Comparison of ENCODE assay signal across 7 mouse cellular contexts in the genomic region with DNA sequence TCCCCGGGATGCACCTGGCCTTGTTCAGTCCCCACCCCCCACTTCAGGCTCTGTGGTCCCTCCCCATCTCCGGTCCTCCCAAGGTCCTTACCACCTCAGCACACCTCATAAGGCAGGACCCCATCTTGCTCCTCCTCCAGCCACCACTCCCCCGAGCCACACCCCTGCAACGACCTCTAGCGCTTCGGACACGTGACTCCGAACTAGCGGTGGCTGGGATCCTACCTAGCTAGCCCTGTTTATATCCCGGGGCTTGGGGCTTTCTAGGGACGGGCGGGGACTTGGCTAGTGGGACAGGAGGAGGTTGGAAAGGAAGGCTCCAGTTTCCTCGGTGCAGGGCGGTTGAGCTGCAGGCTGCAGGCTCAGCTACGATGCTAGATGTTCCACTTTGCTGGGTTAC. TPM values are rescaled to one million over a fixed set of nuclear protein-coding genes. Genes with fewer than 3 reads are reported as not detected.
DNase-seq lines count a peak whose midpoint lies in the region; ATAC-seq and TF ChIP-seq lines count a peak whose summit lies in the region.

No protein-coding gene starts in this region.

- TF ChIP-seq CTCF in E14TG2a.4 (conservative IDR thresholded peaks at IDR 0.05; ENCODE audit: low read length), result no peak
- no peak for TF ChIP-seq CTCF in olfactory bulb, adult 2 months (IDR thresholded peaks at IDR 0.05; ENCODE audit: insufficient read depth, low read depth, low read length)

- DNase-seq in NIH3T3 (ENCODE audit: low read depth), result peak; percentile 41
- no peak for DNase-seq in frontal cortex, postnatal 14 days (ENCODE audit: low spot score in 2 of 2)
- DNase-seq in thymus, adult 18-20 months, result no peak

- no peak for TF ChIP-seq POLR2A in olfactory bulb, adult 2 months (IDR thresholded peaks at IDR 0.05; ENCODE audit: insufficient read depth, low read depth, low read length)

- peaks cover 63% of the 10 kb centered on the region for H3K4me1 ChIP-seq in E14TG2a.4 (replicated peaks; ENCODE audit: low read depth, low read length)
- H3K4me1 ChIP-seq in forebrain, embryonic 15.5 days, result 0 out of 2 replicates have a peak, but pooled peaks cover 2% of the 10 kb centered on the region
- H3K4me1 ChIP-seq in limb, embryonic 15.5 days, result peaks cover 6% of the 10 kb centered on the region
- peaks cover 4% of the 10 kb centered on the region for H3K4me1 ChIP-seq in olfactory bulb, adult 2 months (ENCODE audit: control insufficient read depth, insufficient read depth, low read length)

- 5% methylated on average over 15 of the region's 15 CpGs for WGBS in forebrain, embryonic 15.5 days
- WGBS in limb, embryonic 15.5 days, result 4% methylated on average over 15 of the region's 15 CpGs
- 11% methylated on average over 15 of the region's 15 CpGs for WGBS in olfactory bulb, adult 2 months

- no peak overlapping the region for H3K27ac ChIP-seq in forebrain, embryonic 15.5 days (replicated peaks)
- no peak overlapping the region for H3K27ac ChIP-seq in limb, embryonic 15.5 days
- H3K27ac ChIP-seq in olfactory bulb, adult 2 months (ENCODE audit: insufficient read depth, low read depth, low read length), result no peak overlapping the region

- H3K27me3 ChIP-seq in E14TG2a.4 (ENCODE audit: insufficient read depth, low read length), result no peaks in the 10 kb centered on the region
- H3K27me3 ChIP-seq in forebrain, embryonic 15.5 days, result peaks cover 11% of the 10 kb centered on the region; the same call in 1 of the 2 replicates
- 0 out of 2 replicates have a peak, but pooled peaks cover 3% of the 10 kb centered on the region for H3K27me3 ChIP-seq in limb, embryonic 15.5 days

- H3K36me3 ChIP-seq in E14TG2a.4 (ENCODE audit: insufficient read depth, low read length), result peaks cover 38% of the 10 kb centered on the region
- no peaks in the 10 kb centered on the region for H3K36me3 ChIP-seq in forebrain, embryonic 15.5 days
- H3K36me3 ChIP-seq in limb, embryonic 15.5 days, result peaks cover 13% of the 10 kb centered on the region

- no peak overlapping the region for H3K9ac ChIP-seq in forebrain, embryonic 15.5 days (replicated peaks)
- H3K9ac ChIP-seq in limb, embryonic 15.5 days, result no peak overlapping the region

- no peaks in the 10 kb centered on the region for H3K9me3 ChIP-seq in E14TG2a.4 (ENCODE audit: low read length)
- H3K9me3 ChIP-seq in forebrain, embryonic 15.5 days, result no peaks in the 10 kb centered on the region
- H3K9me3 ChIP-seq in limb, embryonic 15.5 days, result no peaks in the 10 kb centered on the region

- peak overlapping the region; percentile 62 for H3K4me3 ChIP-seq in E14TG2a.4 (replicated peaks; ENCODE audit: low read length)
- peak overlapping the region; percentile 20; the same call in 1 of the 2 replicates for H3K4me3 ChIP-seq in forebrain, embryonic 15.5 days
- H3K4me3 ChIP-seq in limb, embryonic 15.5 days, result no peak overlapping the region
- H3K4me3 ChIP-seq in olfactory bulb, adult 2 months (ENCODE audit: insufficient read depth, low read depth, low read length), result 0 out of 2 replicates have a peak overlapping the region, but pooled peaks have one; percentile 9

- ATAC-seq in forebrain, embryonic 15.5 days (replicated peaks), result no peak
- ATAC-seq in limb, embryonic 15.5 days (ENCODE audit: insufficient number of reproducible peaks, low FRiP score, low TSS enrichment, low read depth), result no peak

- H3K4me2 ChIP-seq in forebrain, embryonic 15.5 days (replicated peaks), result peak overlapping the region; percentile 36
- peak overlapping the region; percentile 24; the same call in 1 of the 2 replicates for H3K4me2 ChIP-seq in limb, embryonic 15.5 days

RNA-seq across cellular contexts. Expression of a gene that starts 7.2 kb away (rescaled TPM):
- polyA plus RNA-seq in forebrain, embryonic 15.5 days (2015; fragmentation: Nextera tagmentation; extraction: Ambion mirVana), result 4.2 and 4.5 TPM in 2 replicates
- polyA plus RNA-seq in limb, embryonic 15.5 days (2015; fragmentation: Nextera tagmentation; extraction: Ambion mirVana), result 26.0 and 26.4 TPM in 2 replicates
- polyA plus RNA-seq in olfactory bulb, adult 2 months (2012; ENCODE audit: insufficient read depth, insufficient read length, low replicate concordance, missing spikeins), result 167 TPM in 1 of 2 replicates, not detected in the other

RNA-seq across cellular contexts. Expression of a gene that starts 10.3 kb away (rescaled TPM):
- 42.9 and 47.2 TPM in 2 replicates for polyA plus RNA-seq in forebrain, embryonic 15.5 days (2015; fragmentation: Nextera tagmentation; extraction: Ambion mirVana)
- polyA plus RNA-seq in limb, embryonic 15.5 days (2015; fragmentation: Nextera tagmentation; extraction: Ambion mirVana), result 33.7 and 34.4 TPM in 2 replicates
- polyA plus RNA-seq in olfactory bulb, adult 2 months (2012; ENCODE audit: insufficient read depth, insufficient read length, low replicate concordance, missing spikeins), result not detected in 2 replicates

RNA-seq across cellular contexts. Expression of a gene that starts 32.6 kb away (rescaled TPM):
- 37.6 and 39.7 TPM in 2 replicates for polyA plus RNA-seq in forebrain, embryonic 15.5 days (2015; fragmentation: Nextera tagmentation; extraction: Ambion mirVana)
- polyA plus RNA-seq in limb, embryonic 15.5 days (2015; fragmentation: Nextera tagmentation; extraction: Ambion mirVana), result 108 and 110 TPM in 2 replicates
- polyA plus RNA-seq in olfactory bulb, adult 2 months (2012; ENCODE audit: insufficient read depth, insufficient read length, low replicate concordance, missing spikeins), result not detected in 2 replicates

RNA-seq across cellular contexts. Expression of a gene that starts 33.4 kb away (rescaled TPM):
- 0.09 and 0.33 TPM in 2 replicates for polyA plus RNA-seq in forebrain, embryonic 15.5 days (2015; fragmentation: Nextera tagmentation; extraction: Ambion mirVana)
- polyA plus RNA-seq in limb, embryonic 15.5 days (2015; fragmentation: Nextera tagmentation; extraction: Ambion mirVana), result 6.5 and 9.5 TPM in 2 replicates
- polyA plus RNA-seq in olfactory bulb, adult 2 months (2012; ENCODE audit: insufficient read depth, insufficient read length, low replicate concordance, missing spikeins), result not detected in 2 replicates

RNA-seq across cellular contexts. Expression of a gene that starts 41.4 kb away (rescaled TPM):
- polyA plus RNA-seq in forebrain, embryonic 15.5 days (2015; fragmentation: Nextera tagmentation; extraction: Ambion mirVana), result 116 and 117 TPM in 2 replicates
- polyA plus RNA-seq in limb, embryonic 15.5 days (2015; fragmentation: Nextera tagmentation; extraction: Ambion mirVana), result 90.6 and 97.4 TPM in 2 replicates
- not detected in 2 replicates for polyA plus RNA-seq in olfactory bulb, adult 2 months (2012; ENCODE audit: insufficient read depth, insufficient read length, low replicate concordance, missing spikeins)

Comparison
In these comparisons a context has a peak if more than half of its experiments do, and no peak if none do; other contexts are left out.
1. RNA of a gene that starts 10.3 kb away (polyA plus RNA-seq): 42.9 to 47.2 TPM in forebrain, embryonic 15.5 days and 33.7 to 34.4 TPM in limb, embryonic 15.5 days; not detected in olfactory bulb, adult 2 months; every median in the first group is over 10 times any median in the second.